Mouse (Mus musculus) hindbrain, embryonic 11.5 days (tissue): ENCODE data around the gene Aplf. TPM values are rescaled to one million over a fixed set of nuclear protein-coding genes. Genes with fewer than 3 reads are reported as not detected.
A peak's percentile ranks its signal among the peaks of the same experiment; 100 is the strongest.

Source experiments
- ATAC-seq: fragments of 200-750 bp; cut with Nextera tagmentation; 2 replicates; pipeline ENCODE4 v1.8.0; 2017; ENCODE audit warnings: mild to moderate bottlenecking, moderate TSS enrichment, moderate library complexity; ENCODE audit not compliant: low FRiP score
- DNase-seq: peaks from one replicate; pipeline ENCODE4 v3.0.0-alpha.2; 2015; ENCODE audit warnings: low spot score
- H3K27ac ChIP-seq: fragments of 300-500 bp; sonication (generic); 2 replicates; pipeline ENCODE4 v1.5.1; 2014; ENCODE audit warnings: mild to moderate bottlenecking, low read depth, low read length
- H3K27me3 ChIP-seq: fragments of 300-500 bp; sonication (generic); 2 replicates; pipeline ENCODE4 v1.6.1; 2014; ENCODE audit warnings: mild to moderate bottlenecking, low read length, moderate library complexity, mixed read lengths; ENCODE audit not compliant: control insufficient read depth, insufficient read depth
- H3K36me3 ChIP-seq: fragments of 300-500 bp; sonication (generic); 2 replicates; pipeline ENCODE4 v1.6.1; 2014; ENCODE audit warnings: mild to moderate bottlenecking, low read length, moderate library complexity, mixed read lengths; ENCODE audit not compliant: control insufficient read depth, insufficient read depth
- H3K4me1 ChIP-seq: fragments of 300-500 bp; sonication (generic); replicated peaks from 2 replicates; pipeline ENCODE4 v1.6.1; 2014; ENCODE audit warnings: low read length, mixed read lengths; ENCODE audit not compliant: control insufficient read depth, insufficient read depth
- H3K4me2 ChIP-seq: fragments of 300-500 bp; sonication (generic); replicated peaks from 2 replicates; pipeline ENCODE4 v1.6.1; 2014; ENCODE audit warnings: mild to moderate bottlenecking, low read depth, low read length
- H3K4me3 ChIP-seq: fragments of 300-500 bp; sonication (generic); 2 replicates; pipeline ENCODE4 v1.5.1; 2014; ENCODE audit warnings: low read depth, low read length
- H3K9ac ChIP-seq: fragments of 300-500 bp; sonication (generic); 2 replicates; pipeline ENCODE4 v1.6.1; 2014; ENCODE audit warnings: low read depth, low read length
- H3K9me3 ChIP-seq: fragments of 300-500 bp; sonication (generic); 2 replicates; pipeline ENCODE4 v1.6.1; 2016; ENCODE audit warnings: low read length; ENCODE audit not compliant: control insufficient read depth
- WGBS: fragments of 180-500 bp; shearing (Covaris S2); extraction: QIAGEN DNeasy Blood & Tissue Kit; methylation state at CpG from one replicate; pipeline ENCODE4 v1.1.7; 2014; 5-methylcytosine and 5-hydroxymethylcytosine counted together
- polyA plus RNA-seq: library from polyadenylated mRNA; unstranded; fragments of >200 nt; fragmentation: Nextera tagmentation; extraction: Ambion mirVana; gene quantifications from 2 replicates; pipeline ENCODE4 v1.2.1, GENCODE M21; 2014

Aplf gene
- polyA plus RNA-seq, 1 experiment from 2014 or later = 15.7 TPM

DNA sequence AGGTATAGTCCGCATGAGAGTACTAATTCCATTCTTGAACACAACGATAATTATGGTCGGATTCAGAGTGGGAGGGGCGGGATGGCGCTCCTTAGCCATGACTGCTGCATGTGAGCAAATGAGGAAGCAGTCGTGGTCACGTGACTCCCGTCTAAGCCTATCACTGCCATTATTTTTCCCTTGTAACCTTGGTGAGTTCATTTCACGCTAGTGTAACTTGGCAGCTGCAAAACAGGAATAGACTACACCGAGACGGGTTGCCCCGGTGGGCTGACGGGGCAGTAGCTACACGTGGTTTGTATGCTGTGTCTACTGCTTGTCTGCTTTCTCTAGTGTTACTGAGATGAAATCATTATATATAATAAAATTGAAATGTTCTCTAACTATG is 56.3 kb downstream of the Aplf start:
- DNase-seq (no peak), ATAC-seq (no peak)
- Histone ChIP-seq H3K36me3 (no peaks in the 10 kb centered on the region), H3K9ac (no peak overlapping the region), H3K9me3 (no peaks in the 10 kb centered on the region), H3K27me3 (no peaks in the 10 kb centered on the region), H3K4me1 (no peaks in the 10 kb centered on the region), H3K27ac (no peak overlapping the region), H3K4me2 (no peak overlapping the region), H3K4me3 (no peak overlapping the region)
- WGBS = 93% methylated on average over 14 of the region's 14 CpGs

DNA sequence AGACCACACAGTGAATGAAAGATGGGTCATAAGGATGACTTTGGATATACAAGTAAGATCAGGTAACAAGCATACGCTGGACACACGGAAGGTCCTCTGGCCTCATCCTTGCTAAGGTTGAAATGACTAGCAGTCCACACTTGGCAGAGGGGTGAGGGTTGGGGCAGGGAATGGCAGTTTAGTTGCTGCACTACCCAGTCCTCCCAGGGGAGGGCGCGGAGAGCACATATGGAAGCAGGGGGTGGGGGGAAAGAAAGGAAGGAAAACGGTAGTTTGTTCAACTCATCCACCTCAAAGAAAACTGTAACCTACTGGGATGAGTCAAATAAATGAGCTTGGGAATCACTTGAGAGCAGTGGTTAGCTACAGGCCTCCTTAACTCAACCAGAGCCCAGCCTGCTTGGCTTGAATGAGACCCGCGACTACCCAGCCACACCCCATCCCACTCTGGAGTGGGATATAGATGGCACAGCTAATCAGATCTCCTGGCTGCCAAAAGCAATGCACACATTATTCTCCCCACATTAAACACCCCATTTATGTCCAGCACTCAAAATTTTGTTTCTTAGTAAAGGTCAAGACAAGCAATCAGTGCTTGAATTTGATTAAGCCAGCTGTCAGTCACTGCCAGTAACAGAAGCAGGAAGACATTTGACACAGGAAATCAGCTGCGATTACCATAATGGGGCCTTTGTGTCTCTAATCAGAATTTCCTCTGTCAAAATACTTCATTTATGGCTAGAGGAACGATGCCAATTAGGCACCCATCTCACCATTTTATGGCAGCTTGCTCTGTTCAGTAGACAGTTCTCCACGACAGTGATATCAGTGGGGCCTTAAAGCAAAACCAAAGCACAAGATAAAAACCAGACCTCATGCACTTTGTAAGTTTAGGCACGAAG is 56.9 kb downstream of the Aplf start:
- no peak overlapping the region for H3K9ac ChIP-seq
- H3K27me3 ChIP-seq = no peaks in the 10 kb centered on the region
- H3K36me3 ChIP-seq = no peaks in the 10 kb centered on the region
- 69% methylated on average over 11 of the region's 11 CpGs for WGBS
- DNase-seq (peak; percentile 72), ATAC-seq (no peak)
- no peak overlapping the region for H3K4me2 ChIP-seq
- no peaks in the 10 kb centered on the region for H3K9me3 ChIP-seq
- H3K4me1 ChIP-seq = no peaks in the 10 kb centered on the region
- H3K27ac ChIP-seq = no peak overlapping the region
- no peak overlapping the region for H3K4me3 ChIP-seq

DNA sequence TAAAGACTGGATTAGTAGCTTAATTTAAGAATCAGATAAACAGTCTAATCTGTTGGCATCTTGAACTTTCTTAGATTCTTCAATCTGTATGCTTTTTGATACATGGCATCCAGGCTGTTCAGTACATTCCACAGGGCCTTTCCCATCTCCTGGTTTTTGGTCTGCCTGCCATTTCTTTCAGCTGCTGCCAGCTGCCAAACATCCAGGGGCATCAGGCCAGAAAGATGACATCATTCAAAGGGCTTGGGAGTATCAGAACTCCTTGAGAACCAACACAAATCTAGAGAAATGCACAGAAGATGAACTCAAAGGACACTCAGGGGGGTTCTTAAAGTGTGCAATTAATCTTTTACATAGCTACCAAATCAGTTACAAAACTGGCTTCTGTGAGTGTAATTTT is 72.2 kb downstream of the Aplf start:
- H3K9me3 ChIP-seq = no peaks in the 10 kb centered on the region
- no peak overlapping the region for H3K9ac ChIP-seq
- no peaks in the 10 kb centered on the region for H3K36me3 ChIP-seq
- 0 out of 2 replicates have a peak, but pooled peaks cover 2% of the 10 kb centered on the region for H3K4me1 ChIP-seq
- H3K27ac ChIP-seq = no peak overlapping the region
- DNase-seq (no peak), ATAC-seq (no peak)
- H3K4me3 ChIP-seq = no peak overlapping the region
- no peak overlapping the region for H3K4me2 ChIP-seq
- H3K27me3 ChIP-seq = no peaks in the 10 kb centered on the region; the same call in 1 of the 2 replicates

DNA sequence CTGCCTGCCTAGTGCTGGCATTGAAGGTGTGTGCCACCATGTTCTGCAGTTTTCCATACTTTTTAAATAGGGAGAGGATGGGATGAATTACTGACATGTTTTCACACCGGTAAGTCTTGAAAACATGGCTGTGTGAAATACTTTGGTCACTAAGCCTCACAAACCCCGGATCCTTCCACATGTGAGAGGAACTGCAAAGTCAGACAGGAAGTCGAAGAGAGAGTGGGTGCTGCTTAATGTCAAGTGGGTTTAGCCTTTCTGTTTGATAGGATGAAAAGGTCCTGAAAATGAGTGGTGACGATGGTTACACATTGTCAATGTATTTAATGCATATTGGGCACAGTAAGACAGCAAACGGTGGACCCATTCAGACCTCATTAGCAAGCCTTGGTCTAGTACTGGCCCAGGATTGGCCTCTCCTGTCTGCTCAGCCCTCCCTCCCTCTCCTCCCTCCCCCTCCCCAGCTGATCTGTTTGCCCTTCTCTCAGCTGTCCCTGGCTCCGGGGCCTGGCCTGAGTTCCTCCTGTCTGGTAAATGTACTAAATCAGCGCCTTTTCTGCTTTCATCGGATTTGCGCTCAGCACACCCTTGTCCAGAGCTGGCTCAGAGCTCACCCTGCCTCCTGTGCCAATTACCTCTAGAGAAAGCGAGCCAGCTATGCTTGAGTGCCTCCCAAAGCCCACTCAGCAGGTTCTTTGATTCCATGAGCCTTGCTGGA is 74.7 kb downstream of the Aplf start:
- Histone ChIP-seq H3K9me3 (no peaks in the 10 kb centered on the region), H3K4me3 (no peak overlapping the region), H3K4me2 (no peak overlapping the region), H3K36me3 (no peaks in the 10 kb centered on the region), H3K27me3 (no peaks in the 10 kb centered on the region; the same call in 1 of the 2 replicates), H3K9ac (no peak overlapping the region), H3K4me1 (0 out of 2 replicates have a peak, but pooled peaks cover 2% of the 10 kb centered on the region), H3K27ac (peak overlapping the region; percentile 36; the same call in 1 of the 2 replicates)
- peak; percentile 57 for DNase-seq
- 45% methylated on average over 10 of the region's 10 CpGs for WGBS
- ATAC-seq = peak; percentile 85

DNA sequence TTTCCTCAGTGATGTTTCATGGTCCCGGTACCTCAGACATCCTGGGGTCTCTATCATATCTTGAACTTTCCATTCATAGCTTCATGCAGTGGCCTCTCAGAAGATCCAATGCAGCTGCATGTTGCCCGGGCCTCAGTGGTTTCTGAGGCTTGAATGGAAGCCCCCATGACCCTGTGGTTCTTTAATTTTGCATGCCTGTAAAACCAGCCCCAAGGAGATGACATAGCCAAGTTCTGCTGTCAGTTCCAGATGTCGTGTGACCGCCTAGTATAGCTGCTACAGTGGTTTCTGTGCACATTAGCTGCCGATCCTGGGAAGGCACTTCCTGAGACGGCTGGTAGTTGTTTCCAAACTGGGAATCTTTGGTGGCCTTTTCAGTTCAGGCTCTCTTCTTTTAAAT is 77.8 kb downstream of the Aplf start:
- H3K4me3 ChIP-seq = no peak overlapping the region
- ATAC-seq = no peak
- peaks cover 2% of the 10 kb centered on the region; the same call in 1 of the 2 replicates for H3K27me3 ChIP-seq
- no peak overlapping the region for H3K9ac ChIP-seq
- peaks cover 2% of the 10 kb centered on the region; the same call in 1 of the 2 replicates for H3K4me1 ChIP-seq
- H3K36me3 ChIP-seq = no peaks in the 10 kb centered on the region
- H3K27ac ChIP-seq = no peak overlapping the region
- H3K4me2 ChIP-seq = no peak overlapping the region
- DNase-seq = no peak
- H3K9me3 ChIP-seq = no peaks in the 10 kb centered on the region
- WGBS = 72% methylated on average over 6 of the region's 6 CpGs

DNA sequence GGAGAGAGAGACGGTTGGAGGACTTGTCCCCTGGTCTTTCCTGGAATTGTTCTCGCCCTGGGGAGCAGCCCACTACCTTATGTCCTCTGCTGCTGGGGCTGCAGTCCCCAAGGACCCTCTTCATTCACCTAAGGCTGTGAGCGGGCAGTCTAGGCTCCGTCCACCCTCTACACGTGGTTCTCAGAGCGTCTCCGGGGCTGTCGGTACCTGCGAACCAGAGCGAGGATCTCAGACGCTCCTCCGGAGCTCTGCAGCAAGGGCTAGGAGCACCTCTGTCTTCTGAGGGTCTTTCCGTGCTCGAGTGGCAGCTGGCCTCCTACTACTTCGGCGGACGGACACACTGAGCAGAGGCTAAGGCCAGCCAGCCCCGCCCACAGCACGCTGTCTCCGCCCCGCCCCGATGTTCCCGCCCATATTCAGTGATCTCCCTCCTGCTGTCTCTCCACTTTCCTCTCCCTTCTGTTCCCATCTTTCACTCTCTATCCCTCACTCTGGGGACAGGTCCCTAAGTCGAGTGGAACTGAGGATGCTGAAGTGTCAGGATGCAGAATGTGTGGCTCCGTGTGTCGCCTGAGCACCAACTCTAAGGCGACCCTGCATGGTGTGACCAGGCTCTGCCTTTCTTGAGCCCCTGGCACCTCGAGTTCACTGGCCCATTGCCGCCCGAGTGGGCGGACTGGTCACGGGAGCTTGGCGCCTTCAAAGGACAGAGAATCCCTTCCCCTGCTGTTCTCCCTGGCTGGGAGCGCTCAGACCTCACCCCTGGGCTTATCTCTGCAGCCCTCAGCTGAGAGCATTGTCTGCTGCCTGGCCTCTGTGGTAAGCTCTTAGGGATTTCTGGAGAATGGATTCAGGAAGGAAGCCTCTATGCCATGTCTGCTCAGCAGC is 81.4 kb downstream of the Aplf start, which contains the start of gene Prokr1:
Gene Prokr1 (minus strand): TSS at position 350 of the 888 bp plus-strand sequence.
- H3K9ac ChIP-seq = peak within 1 kb of the TSS; percentile 65
- peak; percentile 90 for ATAC-seq
- peak; percentile 79 for DNase-seq
- no peaks in the 10 kb centered on the region for H3K9me3 ChIP-seq
- under 1% methylated on average over 34 of the region's 34 CpGs for WGBS
- H3K27me3 ChIP-seq = 0 out of 2 replicates have a peak, but pooled peaks cover 2% of the 10 kb centered on the region
- peak within 1 kb of the TSS; percentile 89 for H3K4me2 ChIP-seq
- H3K27ac ChIP-seq = peak within 1 kb of the TSS; percentile 49; the same call in 1 of the 2 replicates
- no peaks in the 10 kb centered on the region; the same call in 1 of the 2 replicates for H3K4me1 ChIP-seq
- no peaks in the 10 kb centered on the region for H3K36me3 ChIP-seq
- peak within 1 kb of the TSS; percentile 53 for H3K4me3 ChIP-seq

DNA sequence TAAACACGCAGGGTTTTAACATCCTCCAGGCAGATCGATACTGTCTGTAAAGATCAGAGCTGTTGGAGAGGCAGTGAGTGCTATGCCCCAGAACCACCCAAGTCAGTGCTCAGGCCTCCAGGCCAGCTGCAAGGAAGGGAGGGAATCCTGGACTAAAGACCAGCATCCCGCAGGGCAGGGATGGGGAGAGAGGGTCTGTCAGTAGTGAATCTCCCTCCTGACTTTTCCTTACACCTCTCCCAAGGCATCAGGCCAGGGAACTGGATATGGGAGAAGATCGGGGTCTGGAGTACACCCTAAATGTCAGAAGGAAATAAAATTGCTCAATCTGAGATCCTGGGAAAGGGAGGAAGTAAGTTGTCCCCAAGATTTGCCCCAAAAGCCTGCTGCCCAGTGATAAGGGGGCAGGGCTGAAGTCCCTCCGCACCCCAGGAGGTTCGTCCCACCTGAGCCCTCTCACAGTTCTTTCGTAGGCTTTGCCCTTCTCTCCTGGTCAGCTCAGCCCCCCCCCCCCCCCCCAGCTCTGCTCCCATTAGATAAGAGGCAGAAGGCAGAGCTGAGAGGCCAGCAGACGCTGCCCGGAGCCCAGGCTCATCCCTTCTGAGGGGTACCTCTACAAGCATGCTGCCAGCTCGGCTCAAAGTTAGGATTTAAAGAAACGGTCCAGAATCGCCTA is 82.1 kb downstream of the Aplf start:
- Histone ChIP-seq H3K4me1 (no peaks in the 10 kb centered on the region; the same call in 1 of the 2 replicates), H3K4me3 (peak overlapping the region; percentile 53), H3K9me3 (no peaks in the 10 kb centered on the region), H3K4me2 (peak overlapping the region; percentile 89), H3K36me3 (no peaks in the 10 kb centered on the region), H3K9ac (peak overlapping the region; percentile 59; the same call in 1 of the 2 replicates), H3K27me3 (0 out of 2 replicates have a peak, but pooled peaks cover 2% of the 10 kb centered on the region), H3K27ac (no peak overlapping the region)
- DNase-seq = peak; percentile 6
- 14% methylated on average over 12 of the region's 12 CpGs for WGBS
- ATAC-seq = peak; percentile 28; the same call in 1 of the 2 replicates
